In the genomic region with DNA sequence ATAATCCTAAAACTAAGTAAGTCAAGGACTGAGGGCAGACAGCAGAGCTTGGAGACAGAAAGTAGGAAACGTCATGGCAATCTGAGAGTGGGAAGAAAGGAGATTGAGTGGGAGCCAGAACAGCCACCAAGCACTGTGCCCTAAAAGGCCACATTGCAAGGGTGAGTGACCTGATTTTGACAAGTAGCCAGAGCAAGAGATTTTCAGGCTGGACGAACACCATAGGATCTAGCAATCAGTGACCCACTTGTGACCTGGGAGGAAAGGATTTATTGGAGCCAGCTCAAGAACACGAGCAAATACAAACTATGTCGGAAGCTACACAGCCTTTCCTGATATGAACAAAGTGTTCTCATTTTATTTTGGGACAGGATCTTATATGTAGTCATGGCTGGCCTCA, we compare ENCODE assay signal across 8 mouse cellular contexts. TPM values are rescaled to one million over a fixed set of nuclear protein-coding genes. Genes with fewer than 3 reads are reported as not detected.
DNase-seq lines count a peak whose midpoint lies in the region; ATAC-seq lines count a peak whose summit lies in the region.

No protein-coding gene starts in this region.

- H3K4me2 ChIP-seq in forebrain, embryonic 12.5 days = peak overlapping the region; percentile 83
- peak overlapping the region; percentile 94 for H3K4me2 ChIP-seq in hindbrain, embryonic 16.5 days (ENCODE audit: low read length)
- H3K4me2 ChIP-seq in liver, embryonic 13.5 days = peak overlapping the region; percentile 95

- no peaks in the 10 kb centered on the region for H3K9me3 ChIP-seq in forebrain, embryonic 12.5 days
- H3K9me3 ChIP-seq in hindbrain, embryonic 16.5 days (ENCODE audit: control insufficient read depth, low read length) = no peaks in the 10 kb centered on the region
- H3K9me3 ChIP-seq in liver, embryonic 13.5 days (replicated peaks) = no peaks in the 10 kb centered on the region

- H3K9ac ChIP-seq in forebrain, embryonic 12.5 days = peak overlapping the region; percentile 83; the same call in 1 of the 2 replicates
- no peak overlapping the region for H3K9ac ChIP-seq in hindbrain, embryonic 16.5 days (ENCODE audit: low read depth, low read length)
- peak overlapping the region; percentile 83; the same call in 1 of the 2 replicates for H3K9ac ChIP-seq in liver, embryonic 13.5 days

- H3K36me3 ChIP-seq in forebrain, embryonic 12.5 days (replicated peaks) = no peaks in the 10 kb centered on the region
- no peaks in the 10 kb centered on the region for H3K36me3 ChIP-seq in hindbrain, embryonic 16.5 days (ENCODE audit: control insufficient read depth, insufficient read depth, low read length)
- no peaks in the 10 kb centered on the region for H3K36me3 ChIP-seq in liver, embryonic 13.5 days

- no peak for ATAC-seq in forebrain, embryonic 12.5 days (ENCODE audit: low FRiP score)
- ATAC-seq in hindbrain, embryonic 16.5 days = no peak
- no peak for ATAC-seq in liver, embryonic 13.5 days (ENCODE audit: low read depth)

- peak overlapping the region; percentile 72; the same call in 1 of the 2 replicates for H3K4me3 ChIP-seq in forebrain, embryonic 12.5 days (replicated peaks)
- no peak overlapping the region for H3K4me3 ChIP-seq in hindbrain, embryonic 16.5 days (ENCODE audit: low read length)
- H3K4me3 ChIP-seq in liver, embryonic 13.5 days (replicated peaks) = peak overlapping the region; percentile 78; the same call in 1 of the 2 replicates

- H3K27me3 ChIP-seq in forebrain, embryonic 12.5 days = no peaks in the 10 kb centered on the region
- no peaks in the 10 kb centered on the region for H3K27me3 ChIP-seq in hindbrain, embryonic 16.5 days (replicated peaks; ENCODE audit: control insufficient read depth, insufficient read depth, low read length)
- no peaks in the 10 kb centered on the region for H3K27me3 ChIP-seq in liver, embryonic 13.5 days

- DNase-seq in cerebellum, adult 11-12 months = peak; percentile 42
- no peak for DNase-seq in cerebellum, postnatal 14 days
- no peak for DNase-seq in liver, embryonic 13.5 days
- DNase-seq in retina, embryonic 14.5 days (ENCODE audit: low spot score) = peak; percentile 13
- DNase-seq in left cerebral cortex, postnatal 4 days = no peak
- no peak for DNase-seq in cerebellum, adult 8-10 months

- intact Hi-C loops in left cerebral cortex, postnatal 4 days (cut with DNase I) = loop anchor here (5.0 kb wide), 2 partner anchors 160 to 305 kb away; no protein-coding TSS in a partner anchor

- no peak overlapping the region for H3K27ac ChIP-seq in forebrain, embryonic 12.5 days
- no peak overlapping the region for H3K27ac ChIP-seq in hindbrain, embryonic 16.5 days (ENCODE audit: low read depth, low read length)
- peak overlapping the region; percentile 14; the same call in 1 of the 2 replicates for H3K27ac ChIP-seq in liver, embryonic 13.5 days

- 65% methylated on average over 4 of the region's 4 CpGs for WGBS in forebrain, embryonic 12.5 days
- WGBS in hindbrain, embryonic 16.5 days = 54% methylated on average over 4 of the region's 4 CpGs
- WGBS in liver, embryonic 13.5 days (ENCODE audit: insufficient replicate concordance) = 65% methylated on average over 4 of the region's 4 CpGs

- peaks cover 18% of the 10 kb centered on the region for H3K4me1 ChIP-seq in forebrain, embryonic 12.5 days
- peaks cover 16% of the 10 kb centered on the region for H3K4me1 ChIP-seq in hindbrain, embryonic 16.5 days (ENCODE audit: control insufficient read depth, insufficient read depth, low read depth, low read length)
- H3K4me1 ChIP-seq in liver, embryonic 13.5 days (replicated peaks) = peaks cover 47% of the 10 kb centered on the region

RNA-seq across cellular contexts. Expression of gene Gtf2ird2, which starts 1.1 kb away (rescaled TPM):
- polyA plus RNA-seq in forebrain, embryonic 12.5 days (2016; fragmentation: Nextera tagmentation; extraction: Ambion mirVana) = 11.6 and 12.4 TPM in 2 replicates
- 12.5 and 14.0 TPM in 2 replicates for polyA plus RNA-seq in hindbrain, embryonic 16.5 days (2015; fragmentation: Nextera tagmentation; extraction: Ambion mirVana)
- 1.5 and 2.5 TPM in 2 replicates for polyA plus RNA-seq in liver, embryonic 13.5 days (2015; fragmentation: Nextera tagmentation; extraction: Ambion mirVana)
- total RNA-seq in left cerebral cortex, postnatal 4 days (2021) = 10 to 100 TPM; 16.5 to 19.4 TPM

RNA-seq across cellular contexts. Expression of gene Rcc1l, which starts 6.2 kb away (rescaled TPM):
- polyA plus RNA-seq in forebrain, embryonic 12.5 days (2016; fragmentation: Nextera tagmentation; extraction: Ambion mirVana) = 29.4 TPM in 2 replicates
- polyA plus RNA-seq in hindbrain, embryonic 16.5 days (2015; fragmentation: Nextera tagmentation; extraction: Ambion mirVana) = 21.3 TPM in 2 replicates
- polyA plus RNA-seq in liver, embryonic 13.5 days (2015; fragmentation: Nextera tagmentation; extraction: Ambion mirVana) = 21.1 and 21.9 TPM in 2 replicates
- 10 to 100 TPM; 21.2 to 23.2 TPM for total RNA-seq in left cerebral cortex, postnatal 4 days (2021)

RNA-seq across cellular contexts. Expression of gene Ncf1, which starts 46.7 kb away (rescaled TPM):
- 1.4 and 2.0 TPM in 2 replicates for polyA plus RNA-seq in forebrain, embryonic 12.5 days (2016; fragmentation: Nextera tagmentation; extraction: Ambion mirVana)
- polyA plus RNA-seq in hindbrain, embryonic 16.5 days (2015; fragmentation: Nextera tagmentation; extraction: Ambion mirVana) = 2.3 and 2.7 TPM in 2 replicates
- polyA plus RNA-seq in liver, embryonic 13.5 days (2015; fragmentation: Nextera tagmentation; extraction: Ambion mirVana) = 8.1 and 9.3 TPM in 2 replicates
- total RNA-seq in left cerebral cortex, postnatal 4 days (2021) = 1 to 10 TPM; 2.5 to 3.7 TPM

Comparison
In these comparisons a context has a peak if more than half of its experiments do, and no peak if none do; other contexts are left out.
1. DNase-seq: peak in cerebellum, adult 11-12 months (single experiment) and retina, embryonic 14.5 days (single experiment); none in cerebellum, postnatal 14 days (0 of 2), liver, embryonic 13.5 days (single experiment), left cerebral cortex, postnatal 4 days (single experiment) and cerebellum, adult 8-10 months (single experiment).
2. Peak in every context shown above with its lines, with median percentiles within 50 percentile points of each other: H3K4me2 ChIP-seq.